Mouse (Mus musculus) CH12.LX (cell line): ENCODE data around the gene Sept1. TPM values are rescaled to one million over a fixed set of nuclear protein-coding genes. Genes with fewer than 3 reads are reported as not detected.

Experiments
- DNase-seq: peaks from one replicate; pipeline ENCODE4 v3.0.0-alpha.2; 2013; ENCODE audit errors: extremely low read depth
- H3K27ac ChIP-seq: 2 replicates; pipeline ENCODE4 v1.5.1; 2012; ENCODE audit warnings: low read depth, mild to moderate bottlenecking, control low read depth, moderate library complexity; ENCODE audit not compliant: insufficient read depth
- H3K27me3 ChIP-seq: replicated peaks from 2 replicates; pipeline ENCODE3; 2012; ENCODE audit warnings: inconsistent platforms
- H3K36me3 ChIP-seq, 2 experiments: replicated peaks in 1 of 2; 2 replicates each; pipeline versions ENCODE3 to v1.6.1; 2012; ENCODE audit warnings: inconsistent platforms in 1 of 2, low read length in 1 of 2, mild to moderate bottlenecking in 1 of 2, mixed read lengths in 1 of 2, moderate library complexity in 1 of 2; ENCODE audit not compliant: control insufficient read depth in 1 of 2, insufficient read depth in 1 of 2
- H3K4me1 ChIP-seq, 2 experiments: 2 replicates each; pipeline ENCODE4 v1.6.1; 2012; ENCODE audit warnings: inconsistent platforms in 1 of 2, moderate library complexity in 1 of 2; ENCODE audit not compliant: insufficient read depth in 2 of 2, control insufficient read depth in 1 of 2
- H3K4me2 ChIP-seq: 2 replicates; pipeline ENCODE4 v1.6.1; 2012; ENCODE audit warnings: low read depth, mild to moderate bottlenecking, control low read depth; ENCODE audit not compliant: poor library complexity, insufficient read depth, severe bottlenecking
- H3K4me3 ChIP-seq, 3 experiments: fragments of 150-350 bp in 1 of 3; sonication (generic) in 1 of 3; replicated peaks in 1 of 3; 2 replicates each; pipeline versions ENCODE3 to v1.5.1; 2011 to 2012; ENCODE audit warnings: low read depth in 2 of 3, low read length in 2 of 3, mild to moderate bottlenecking in 2 of 3, moderate library complexity in 2 of 3, control low read depth in 1 of 3, improper control_type of control experiment in 1 of 3, inconsistent platforms in 1 of 3, mixed read lengths in 1 of 3; ENCODE audit not compliant: poor library complexity in 1 of 3
- H3K79me2 ChIP-seq: replicated peaks from 2 replicates; pipeline ENCODE4 v1.6.1; 2012; ENCODE audit warnings: mild to moderate bottlenecking, moderate library complexity; ENCODE audit not compliant: control insufficient read depth, poor library complexity, insufficient read depth, severe bottlenecking; ENCODE audit errors: extremely low read depth
- H3K9ac ChIP-seq: 2 replicates; pipeline ENCODE4 v1.6.1; 2012; ENCODE audit warnings: low read depth, mild to moderate bottlenecking, control low read depth, moderate library complexity; ENCODE audit not compliant: insufficient read depth
- H3K9me3 ChIP-seq: replicated peaks from 2 replicates; pipeline ENCODE3; 2012; ENCODE audit warnings: low read length, inconsistent platforms, mixed read lengths
- CHD1 ChIP-seq: IDR thresholded peaks from 2 replicates; pipeline ENCODE4 v1.6.1; 2012; ENCODE audit warnings: low read depth, low read length, improper control_type of control experiment, inconsistent platforms
- CHD2 ChIP-seq: IDR thresholded peaks from 2 replicates; pipeline ENCODE4 v1.6.1; 2011; ENCODE audit warnings: low read length, improper control_type of control experiment
- CTCF ChIP-seq, 2 experiments: IDR thresholded peaks in 1 of 2; conservative IDR thresholded peaks in 1 of 2; 2 replicates each; pipeline ENCODE4 v1.5.1; 2011 to 2012; ENCODE audit warnings: low read depth in 2 of 2, low read length in 2 of 2, improper control_type of control experiment in 1 of 2, inconsistent platforms in 1 of 2, mild to moderate bottlenecking in 1 of 2, moderate library complexity in 1 of 2
- E2F4 ChIP-seq: IDR thresholded peaks from 2 replicates; pipeline ENCODE4 v1.6.1; 2011; ENCODE audit warnings: low read depth, low read length, improper control_type of control experiment; ENCODE audit not compliant: insufficient replicate concordance
- ELF1 ChIP-seq: IDR thresholded peaks from 2 replicates; pipeline ENCODE4 v1.6.1; 2014; ENCODE audit warnings: low read depth, mild to moderate bottlenecking, inconsistent platforms, low read length, improper control_type of control experiment
- EP300 ChIP-seq: IDR thresholded peaks from 2 replicates; pipeline ENCODE4 v1.6.1; 2011; ENCODE audit warnings: low read length, improper control_type of control experiment
- ETS1 ChIP-seq: conservative IDR thresholded peaks from 2 replicates; pipeline ENCODE4 v1.6.1; 2012; ENCODE audit warnings: low read depth, mild to moderate bottlenecking, inconsistent platforms, low read length, improper control_type of control experiment, moderate library complexity
- GABPA ChIP-seq: IDR thresholded peaks from 2 replicates; pipeline ENCODE4 v1.6.1; 2012; ENCODE audit warnings: low read depth, low read length, improper control_type of control experiment, inconsistent platforms; ENCODE audit not compliant: insufficient replicate concordance
- HCFC1 ChIP-seq: IDR thresholded peaks from 2 replicates; pipeline ENCODE4 v1.6.1; 2012; ENCODE audit warnings: low read depth, mild to moderate bottlenecking, inconsistent platforms, low read length, improper control_type of control experiment
- JUND ChIP-seq: conservative IDR thresholded peaks from 2 replicates; pipeline ENCODE4 v1.6.1; 2011; ENCODE audit warnings: low read depth, low read length, improper control_type of control experiment
- MAFK ChIP-seq: IDR thresholded peaks from 2 replicates; pipeline ENCODE4 v1.6.1; 2011; ENCODE audit warnings: low read length, improper control_type of control experiment; ENCODE audit not compliant: insufficient replicate concordance
- MEF2A ChIP-seq: IDR thresholded peaks from 2 replicates; pipeline ENCODE4 v1.6.1; 2014; ENCODE audit warnings: low read depth, mild to moderate bottlenecking, inconsistent platforms, low read length, improper control_type of control experiment, borderline replicate concordance
- MXI1 ChIP-seq: IDR thresholded peaks from 2 replicates; pipeline ENCODE4 v1.6.1; 2011; ENCODE audit warnings: mild to moderate bottlenecking, low read depth, low read length, improper control_type of control experiment
- MYC ChIP-seq: IDR thresholded peaks from 2 replicates; pipeline ENCODE4 v1.6.1; 2011; ENCODE audit warnings: low read depth, mild to moderate bottlenecking, improper control_type of control experiment, low read length
- PAX5 ChIP-seq: IDR thresholded peaks from 2 replicates; pipeline ENCODE4 v1.6.1; 2012; ENCODE audit warnings: low read length, inconsistent platforms, mixed read lengths
- POLR2A ChIP-seq: IDR thresholded peaks from 2 replicates; pipeline ENCODE4 v1.6.1; 2011; ENCODE audit warnings: low read depth, mild to moderate bottlenecking, improper control_type of control experiment, low read length
- RAD21 ChIP-seq: IDR thresholded peaks from 2 replicates; pipeline ENCODE4 v1.6.1; 2011; ENCODE audit warnings: low read depth, mild to moderate bottlenecking, low read length, improper control_type of control experiment, moderate library complexity
- RCOR1 ChIP-seq: conservative IDR thresholded peaks from 2 replicates; pipeline ENCODE4 v1.6.1; 2012; ENCODE audit warnings: low read depth, mild to moderate bottlenecking, inconsistent platforms, low read length, improper control_type of control experiment
- SIN3A ChIP-seq: IDR thresholded peaks from 2 replicates; pipeline ENCODE4 v1.6.1; 2012; ENCODE audit warnings: low read length, improper control_type of control experiment, inconsistent platforms
- TCF12 ChIP-seq: IDR thresholded peaks from 2 replicates; pipeline ENCODE4 v1.6.1; 2014; ENCODE audit warnings: low read depth, mild to moderate bottlenecking, inconsistent platforms, low read length, improper control_type of control experiment
- USF2 ChIP-seq: conservative IDR thresholded peaks from 2 replicates; pipeline ENCODE4 v1.6.1; 2011; ENCODE audit warnings: low read depth, low read length, improper control_type of control experiment
- ZKSCAN1 ChIP-seq: IDR thresholded peaks from 2 replicates; pipeline ENCODE4 v1.6.1; 2012; ENCODE audit warnings: low read depth, inconsistent platforms, low read length, improper control_type of control experiment, borderline replicate concordance
- ZMIZ1 ChIP-seq: IDR thresholded peaks from 2 replicates; pipeline ENCODE4 v1.6.1; 2012; ENCODE audit warnings: low read depth, mild to moderate bottlenecking, inconsistent platforms, low read length, improper control_type of control experiment
- ZNF384 ChIP-seq: IDR thresholded peaks from 2 replicates; pipeline ENCODE4 v1.6.1; 2012; ENCODE audit warnings: low read depth, low read length, improper control_type of control experiment, inconsistent platforms
- dilution Hi-C: fragments of 300-500 bp; cut with MboI; formaldehyde crosslinking; loops from 2 replicates; pipeline ENCODE4 v1.14.3; 2020; ENCODE audit warnings: low sequenced_read_pairs; ENCODE audit not compliant: extremely low pct_unique_long_range_greater_than_20kb, extremely low pct_ligation_motif_present
- in situ Hi-C: fragments of 300-500 bp; cut with MboI; formaldehyde crosslinking; loops from 3 replicates; pipeline ENCODE4 v1.14.3; 2019; ENCODE audit warnings: low sequenced_read_pairs, low pct_ligation_motif_present, low pct_unique_long_range_greater_than_20kb, mixed read lengths
- polyA plus RNA-seq: library from polyadenylated mRNA; unstranded; fragments of >175 nt; gene quantifications from 2 replicates; pipeline ENCODE4 v1.2.1, GENCODE M21; 2012; ENCODE audit warnings: low read depth; ENCODE audit not compliant: insufficient read length
- total RNA-seq, 2 experiments: library from RNA; depleted of rRNA; stranded (reverse); fragments of 300-350 nt in 1 of 2; fragments of >200 nt in 1 of 2; gene quantifications; 2 replicates each; pipeline ENCODE4 v1.2.3; 2012 to 2014

Sept1 gene
- total and polyA plus RNA-seq, 3 experiments: 42.7 to 171 (median 92.3) TPM

DNA sequence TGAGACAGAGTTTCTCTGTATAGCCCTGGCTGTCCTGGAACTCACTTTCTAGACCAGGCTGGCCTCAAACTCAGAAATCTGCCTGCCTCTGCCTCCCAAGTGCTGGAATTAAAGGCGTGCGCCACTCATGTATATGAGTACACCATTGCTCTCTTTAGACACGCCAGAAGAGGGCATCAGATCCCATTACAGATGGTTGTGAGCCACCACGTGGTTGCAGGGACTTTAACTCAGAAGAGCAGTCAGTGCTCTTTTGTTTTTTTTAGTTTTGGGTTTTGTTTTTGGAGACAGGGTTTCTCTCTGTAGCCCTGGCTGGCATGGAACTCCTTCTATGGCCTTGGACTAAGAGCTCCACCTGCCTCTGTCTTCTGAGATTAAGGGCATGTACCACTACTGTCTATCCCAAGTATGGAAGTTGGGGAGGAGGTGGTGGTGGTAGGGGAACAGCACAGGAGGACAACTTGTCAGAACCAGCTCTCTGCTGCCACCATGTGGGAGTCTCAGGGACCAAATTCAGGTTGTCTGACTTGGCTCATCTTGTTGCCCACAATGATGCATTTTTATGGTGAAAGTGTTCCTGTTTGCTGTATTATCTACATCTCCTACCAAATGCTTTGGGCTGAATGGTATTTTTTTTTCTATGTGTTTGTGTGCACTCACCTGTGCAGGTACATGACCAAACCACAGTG is 4.2 kb downstream of the Sept1 start (continued):
- no peak for TF ChIP-seq GABPA
- peak; percentile 40; the same call in 1 of the 2 replicates for TF ChIP-seq SIN3A
- peak; percentile 83 for TF ChIP-seq RAD21
- TF ChIP-seq HCFC1: no peak
- no peak for TF ChIP-seq ZNF384
- no peak for TF ChIP-seq CHD2
- TF ChIP-seq RCOR1: no peak
- TF ChIP-seq ZMIZ1: no peak
- TF ChIP-seq TCF12: no peak
- no peak for TF ChIP-seq CHD1
- no peak for TF ChIP-seq USF2
- no peak; the same call in 1 of the 2 replicates for TF ChIP-seq MXI1

DNA sequence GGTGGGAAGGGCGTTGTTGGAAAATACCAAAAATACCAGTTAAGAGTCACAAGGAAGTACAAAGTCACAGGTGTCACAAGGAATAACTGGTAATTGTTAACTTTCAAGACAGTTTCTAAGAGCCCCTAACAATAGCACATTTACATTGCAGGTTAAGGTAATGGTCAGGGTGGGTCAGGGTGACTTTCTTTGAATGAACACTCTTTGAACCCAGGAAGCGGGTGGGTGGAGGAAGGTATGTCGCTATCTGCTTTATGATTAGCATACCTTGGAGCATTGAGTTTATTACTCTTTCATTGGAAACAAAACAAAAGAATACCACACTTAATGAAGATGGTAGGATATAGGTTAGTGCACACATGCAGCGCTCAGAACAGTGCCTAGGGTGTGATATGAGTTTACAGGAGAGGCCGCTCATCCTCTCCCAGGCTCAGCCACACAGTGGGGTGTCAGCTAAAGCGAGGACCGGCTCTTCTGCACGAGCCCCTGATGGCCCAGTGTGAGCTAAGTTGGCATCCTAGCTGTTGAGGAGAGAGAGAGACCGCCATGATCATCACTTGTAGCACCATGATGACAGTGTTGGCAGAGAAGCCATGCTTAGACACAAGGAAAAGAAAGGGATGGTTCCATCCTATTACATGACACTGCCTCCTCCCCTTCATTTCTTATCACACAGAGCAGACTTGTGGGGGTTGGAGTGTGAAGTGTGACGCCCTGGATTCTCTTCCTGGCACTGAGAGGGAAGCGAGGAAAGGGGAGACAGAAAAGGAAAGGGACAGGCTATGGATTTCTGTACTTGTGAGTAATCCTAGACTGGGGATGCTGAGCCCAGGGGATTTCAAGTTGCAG is 7.6 kb downstream of the Sept1 start:
- Histone ChIP-seq H3K27me3 (no peaks in the 10 kb centered on the region), H3K4me3 (no peak overlapping the region), H3K27ac (no peak overlapping the region), H3K9ac (no peak overlapping the region)
- in situ Hi-C loops: no loop called here
- no peak for DNase-seq
- TF ChIP-seq SIN3A: no peak
- TF ChIP-seq, all 38 proteins: peak for 0
- no peak overlapping the region for H3K4me2 ChIP-seq
- dilution Hi-C loops: no loop called here
- no peaks in the 10 kb centered on the region for H3K79me2 ChIP-seq
- peaks cover 0 to 14% of the 10 kb centered on the region in 2 experiments for H3K36me3 ChIP-seq
- H3K4me1 ChIP-seq: peaks cover under 1 to 39% of the 10 kb centered on the region in 2 experiments; a peak in 3 of 4 replicates
- H3K9me3 ChIP-seq: peaks cover 4% of the 10 kb centered on the region

DNA sequence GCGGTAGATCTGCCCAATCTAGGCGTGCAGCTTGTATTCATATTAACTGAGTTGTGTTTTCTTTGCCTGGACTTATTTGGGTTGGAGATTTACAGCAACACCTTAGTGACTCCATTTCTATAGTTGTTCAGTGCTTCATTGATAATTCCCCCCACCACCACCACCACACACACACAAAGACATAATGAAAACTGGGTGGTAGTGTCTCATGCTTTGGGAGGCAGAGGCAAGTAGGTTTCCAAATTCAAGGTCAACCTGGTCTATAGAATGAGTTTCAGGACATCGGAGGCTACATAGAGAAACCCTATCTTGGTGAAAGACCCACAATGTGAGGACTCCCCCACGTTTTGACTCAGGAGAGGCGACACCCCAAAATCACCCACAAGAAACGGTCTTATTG is 8.3 kb downstream of the Sept1 start:
- Histone ChIP-seq H3K9ac (no peak overlapping the region), H3K79me2 (no peaks in the 10 kb centered on the region), H3K27ac (no peak overlapping the region), H3K9me3 (peaks cover 4% of the 10 kb centered on the region), H3K4me1 (peaks cover 6 to 39% of the 10 kb centered on the region in 2 experiments; a peak in 3 of 4 replicates), H3K36me3 (peaks cover 0 to 7% of the 10 kb centered on the region in 2 experiments), H3K4me2 (no peak overlapping the region), H3K27me3 (no peaks in the 10 kb centered on the region), H3K4me3 (no peak overlapping the region)
- DNase-seq: no peak
- in situ Hi-C loops: no loop called here
- dilution Hi-C loops: no loop called here
- TF ChIP-seq PAX5: no peak
- TF ChIP-seq ZMIZ1: no peak
- TF ChIP-seq CTCF (conservative IDR thresholded peaks at IDR 0.05 in 1 of 2, IDR thresholded peaks at IDR 0.05 in 1 of 2; ENCODE audit: low read depth in 2 of 2, low read length in 2 of 2): no peak
- TF ChIP-seq EP300: no peak
- TF ChIP-seq HCFC1: no peak
- TF ChIP-seq SIN3A: no peak
- no peak for TF ChIP-seq MYC
- TF ChIP-seq CHD1: no peak
- TF ChIP-seq USF2: no peak
- no peak for TF ChIP-seq GABPA
- no peak for TF ChIP-seq CHD2
- no peak for TF ChIP-seq E2F4
- TF ChIP-seq ELF1: no peak
- TF ChIP-seq MEF2A: no peak
- no peak for TF ChIP-seq POLR2A
- no peak for TF ChIP-seq ETS1
- TF ChIP-seq JUND: no peak
- no peak for TF ChIP-seq TCF12
- TF ChIP-seq MAFK: no peak
- TF ChIP-seq ZKSCAN1: no peak
